Mouse (Mus musculus): ENCODE data around the gene Glrx5.

DNA sequence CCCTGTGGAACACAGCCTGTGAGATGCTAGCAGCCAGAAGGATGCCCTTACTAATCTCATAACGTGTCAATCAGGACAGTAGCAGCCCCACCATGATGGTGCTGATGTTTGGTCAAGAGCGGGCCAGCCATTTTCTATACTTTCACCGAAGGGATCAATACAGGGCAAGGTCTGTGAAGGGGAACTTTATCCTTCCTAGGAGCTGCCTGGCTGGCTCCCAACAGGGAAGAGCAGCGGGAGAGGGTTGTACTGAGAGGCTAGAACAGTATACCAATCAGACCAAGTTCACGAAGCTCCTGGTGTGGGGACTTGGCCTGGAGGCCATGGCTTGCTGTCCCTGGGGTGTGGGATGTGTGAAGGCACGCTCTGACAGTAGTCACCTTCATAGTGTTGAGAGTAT lies 22.8 kb downstream of the Glrx5 start:
- TF ChIP-seq CTCF (conservative IDR thresholded peaks at IDR 0.05; ENCODE audit: low read length) (no peak), POU5F1 (IDR thresholded peaks at IDR 0.05; ENCODE audit: borderline replicate concordance, low read length) (no peak)

Data from E14TG2a.4 (cell line).